Mouse (Mus musculus) olfactory bulb, adult 2 months (tissue): ENCODE measurements around the gene Pgls. TPM values are rescaled to one million over a fixed set of nuclear protein-coding genes. Genes with fewer than 3 reads are reported as not detected.
A peak's percentile ranks its signal among the peaks of the same experiment; 100 is the strongest.

Experiments
- H3K27ac ChIP-seq: fragments of 200-500 bp; 2 replicates; pipeline ENCODE4 v1.5.1; 2012; ENCODE audit warnings: low read depth, low read length; ENCODE audit not compliant: insufficient read depth
- H3K4me1 ChIP-seq: fragments of 200-500 bp; 2 replicates; pipeline ENCODE4 v1.6.1; 2012; ENCODE audit warnings: low read length; ENCODE audit not compliant: control insufficient read depth, insufficient read depth
- H3K4me3 ChIP-seq: fragments of 200-500 bp; 2 replicates; pipeline ENCODE4 v1.5.1; 2012; ENCODE audit warnings: mild to moderate bottlenecking, low read depth, low read length, moderate library complexity; ENCODE audit not compliant: insufficient read depth
- CTCF ChIP-seq: fragments of 200-500 bp; IDR thresholded peaks from 2 replicates; pipeline ENCODE4 v1.5.1; 2012; ENCODE audit warnings: low read depth, mild to moderate bottlenecking, low read length, moderate library complexity; ENCODE audit not compliant: insufficient read depth
- POLR2A ChIP-seq: fragments of 200-500 bp; IDR thresholded peaks from 2 replicates; pipeline ENCODE4 v1.6.1; 2012; ENCODE audit warnings: mild to moderate bottlenecking, low read depth, low read length, moderate library complexity; ENCODE audit not compliant: insufficient read depth
- WGBS: fragments of 180-500 bp; shearing (Covaris S2); methylation state at CpG from one replicate; pipeline ENCODE4 v1.1.7; 2018; 5-methylcytosine and 5-hydroxymethylcytosine counted together
- polyA plus RNA-seq: library from polyadenylated mRNA; stranded (reverse); fragments of >200 nt; gene quantifications from 2 replicates; pipeline ENCODE4 v1.2.4, GENCODE M21; 2012; ENCODE audit warnings: low replicate concordance; ENCODE audit not compliant: missing spikeins, insufficient read depth, insufficient read length

Pgls gene
- polyA plus RNA-seq, 1 experiment, result not detected

- H3K4me1 ChIP-seq, result peaks cover 42% of the 10 kb centered on the region
- no peak overlapping the region for H3K27ac ChIP-seq
- 66% methylated on average over 1 of the region's 1 CpGs for WGBS
- H3K4me3 ChIP-seq, result no peak overlapping the region
- TF ChIP-seq CTCF, result no peak
- no peak for TF ChIP-seq POLR2A
Observed at GRCm38 (mm10) chr8:71575020-71575419, 17.0 kb upstream of the Pgls start.

GRCm38 (mm10) chr8:71577856-71578387, 14.1 kb upstream of the Pgls start:
- Histone ChIP-seq H3K4me3 (no peak overlapping the region), H3K27ac (no peak overlapping the region), H3K4me1 (peaks cover 44% of the 10 kb centered on the region)
- WGBS, result 56% methylated on average over 4 of the region's 4 CpGs
- no peak for TF ChIP-seq POLR2A
- TF ChIP-seq CTCF, result no peak

DNA sequence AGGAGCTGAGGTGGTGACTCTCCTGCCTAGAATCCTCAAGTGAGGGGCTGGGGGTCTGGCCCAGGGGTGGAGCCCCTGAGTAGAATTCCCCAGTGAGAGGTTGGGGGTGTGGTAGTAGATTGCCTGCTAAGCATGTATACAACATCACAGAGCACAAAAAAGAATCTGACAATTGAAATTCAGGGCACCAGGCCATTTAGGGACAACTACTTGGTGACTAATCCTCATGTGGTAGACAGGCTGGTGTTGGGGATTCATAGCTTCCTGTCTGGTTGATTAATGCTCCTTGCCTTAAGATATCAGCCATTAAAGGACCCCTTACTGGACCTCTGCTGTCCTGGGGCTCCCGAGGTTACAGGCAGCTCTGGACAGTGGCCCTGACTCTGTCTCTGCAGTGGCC, 13.0 kb upstream of the Pgls start:
- Histone ChIP-seq H3K4me3 (no peak overlapping the region), H3K27ac (peak overlapping the region; percentile 42), H3K4me1 (peaks cover 42% of the 10 kb centered on the region)
- WGBS, result 54% methylated on average over 1 of the region's 1 CpGs
- no peak for TF ChIP-seq CTCF
- no peak for TF ChIP-seq POLR2A

DNA sequence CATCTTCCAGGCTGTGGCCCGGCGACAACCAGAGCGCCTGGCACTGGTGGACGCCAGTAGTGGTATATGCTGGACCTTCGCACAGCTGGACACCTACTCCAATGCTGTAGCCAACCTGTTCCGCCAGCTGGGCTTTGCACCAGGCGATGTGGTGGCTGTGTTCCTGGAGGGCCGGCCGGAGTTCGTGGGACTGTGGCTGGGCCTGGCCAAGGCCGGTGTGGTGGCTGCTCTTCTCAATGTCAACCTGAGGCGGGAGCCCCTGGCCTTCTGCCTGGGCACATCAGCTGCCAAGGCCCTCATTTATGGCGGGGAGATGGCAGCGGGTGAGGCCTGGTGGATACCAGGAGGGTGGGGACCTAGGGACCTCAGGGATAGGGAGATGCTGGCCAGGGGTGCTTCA, 12.5 kb upstream of the Pgls start:
- Histone ChIP-seq H3K4me3 (no peak overlapping the region), H3K4me1 (peaks cover 38% of the 10 kb centered on the region), H3K27ac (peak overlapping the region; percentile 42)
- 71% methylated on average over 14 of the region's 14 CpGs for WGBS
- no peak for TF ChIP-seq CTCF
- no peak for TF ChIP-seq POLR2A

DNA sequence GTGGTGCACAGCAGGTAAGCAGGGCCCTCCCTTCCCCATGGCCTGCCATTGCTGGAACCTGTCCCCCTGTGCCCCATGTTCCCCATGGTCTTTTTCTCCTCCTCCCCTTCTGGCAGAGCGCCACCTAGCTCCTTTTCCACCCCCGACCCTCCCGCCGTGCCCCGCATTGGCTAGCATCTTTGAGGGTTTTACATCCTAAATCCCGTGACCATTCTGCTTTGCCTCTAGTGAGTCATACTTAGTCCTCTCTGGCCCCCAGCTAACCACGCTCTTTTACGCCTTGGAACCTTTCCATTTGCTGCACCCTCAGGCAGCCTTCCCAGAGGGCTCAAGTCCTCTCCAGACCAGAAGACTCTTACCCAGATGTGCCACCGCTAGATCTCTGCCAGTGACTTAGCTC, 11.8 kb upstream of the Pgls start:
- TF ChIP-seq POLR2A, result no peak
- peak overlapping the region; percentile 42 for H3K27ac ChIP-seq
- 0 out of 2 replicates have a peak overlapping the region, but pooled peaks have one; percentile 4 for H3K4me3 ChIP-seq
- H3K4me1 ChIP-seq, result peaks cover 36% of the 10 kb centered on the region
- 21% methylated on average over 9 of the region's 9 CpGs for WGBS

- Histone ChIP-seq H3K4me3 (no peak overlapping the region), H3K4me1 (peaks cover 9% of the 10 kb centered on the region), H3K27ac (no peak overlapping the region)
- 75% methylated on average over 2 of the region's 2 CpGs for WGBS
- TF ChIP-seq POLR2A (no peak), CTCF (peak; percentile 43; the same call in 1 of the 2 replicates)
Observed at GRCm38 (mm10) chr8:71586891-71587290, 5.1 kb upstream of the Pgls start.

GRCm38 (mm10) chr8:71588762-71589161, 3.2 kb upstream of the Pgls start:
- H3K27ac ChIP-seq, result no peak overlapping the region
- no peak overlapping the region for H3K4me3 ChIP-seq
- no peak for TF ChIP-seq POLR2A
- peaks cover 18% of the 10 kb centered on the region for H3K4me1 ChIP-seq
- 60% methylated on average over 3 of the region's 3 CpGs for WGBS

DNA sequence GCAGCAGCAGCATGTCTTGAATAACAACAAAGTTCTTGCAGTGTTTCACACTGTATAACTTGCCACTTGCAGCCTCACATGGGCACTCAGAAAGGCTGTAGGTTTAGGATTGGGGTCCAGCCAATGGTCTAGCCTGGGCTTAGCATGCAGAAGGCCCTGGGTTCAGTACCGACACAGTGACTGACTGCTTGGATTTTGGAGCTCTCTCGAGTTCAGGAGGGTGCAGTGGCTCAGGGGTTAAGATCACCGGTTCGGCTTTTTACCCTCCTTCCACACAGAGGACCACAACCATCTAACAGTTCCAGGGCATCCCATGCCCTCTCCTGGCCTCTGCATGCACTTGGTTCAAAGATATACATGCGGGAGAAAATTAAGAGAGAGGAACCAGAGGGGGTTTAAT, 959 bp upstream of the Pgls start:
- TF ChIP-seq POLR2A, result no peak
- TF ChIP-seq CTCF, result no peak
- 9% methylated on average over 5 of the region's 5 CpGs for WGBS
- Histone ChIP-seq H3K4me1 (peaks cover 30% of the 10 kb centered on the region), H3K4me3 (peak overlapping the region; percentile 70), H3K27ac (no peak overlapping the region)

DNA sequence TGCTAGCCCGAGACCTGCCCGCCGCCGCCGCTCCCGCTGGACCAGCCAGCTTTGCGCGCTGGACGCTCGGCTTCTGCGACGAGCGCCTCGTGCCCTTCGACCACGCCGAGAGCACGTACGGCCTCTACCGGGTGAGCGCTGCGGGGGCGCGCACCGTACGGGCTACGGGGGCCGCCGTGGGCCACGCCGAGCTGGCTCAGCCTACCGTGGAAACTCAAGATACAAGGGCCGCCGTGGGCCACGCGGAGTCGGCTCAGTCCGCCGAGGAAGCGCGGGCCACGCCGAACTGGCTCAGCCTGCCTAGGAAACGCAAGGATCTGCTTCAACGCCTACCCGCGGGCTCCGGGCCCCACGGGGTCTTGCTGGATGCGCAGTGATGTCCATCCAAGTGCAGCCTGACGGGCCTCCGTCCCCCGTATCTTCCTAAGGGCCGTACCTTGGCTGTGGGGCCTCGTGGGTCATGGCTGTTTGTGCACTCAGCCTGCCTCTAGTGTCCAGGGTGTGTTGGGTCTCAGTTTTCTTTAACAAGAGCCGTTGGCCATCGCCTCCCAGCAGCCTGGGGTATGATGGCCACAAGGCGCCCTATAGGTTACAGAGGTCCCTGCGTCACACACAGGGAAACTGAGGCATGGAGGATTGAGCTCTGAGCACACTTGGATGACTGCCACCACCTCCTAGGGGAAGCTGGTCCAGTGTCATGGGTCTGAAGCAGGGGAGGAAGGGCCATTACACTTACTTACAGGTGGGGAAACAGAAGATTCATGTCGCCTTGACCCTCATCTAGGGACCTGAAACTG, 596 bp downstream of the Pgls start:
- Histone ChIP-seq H3K4me1 (peaks cover 35% of the 10 kb centered on the region), H3K27ac (peak overlapping the region; percentile 94), H3K4me3 (peak overlapping the region; percentile 70)
- TF ChIP-seq POLR2A (no peak; the same call in 1 of the 2 replicates), CTCF (no peak)
- WGBS, result 3% methylated on average over 60 of the region's 60 CpGs
